Mouse (Mus musculus) midbrain, embryonic 12.5 days (tissue): ENCODE results near the gene Hmcn1. TPM values are rescaled to one million over a fixed set of nuclear protein-coding genes. Genes with fewer than 3 reads are reported as not detected.
A peak's percentile ranks its signal among the peaks of the same experiment; 100 is the strongest.

Source experiments
- ATAC-seq: fragments of 200-750 bp; cut with Nextera tagmentation; 2 replicates; pipeline ENCODE4 v1.8.0; 2017; ENCODE audit warnings: low read depth, moderate TSS enrichment, moderate library complexity; ENCODE audit not compliant: low FRiP score
- H3K27ac ChIP-seq: fragments of 300-500 bp; sonication (generic); replicated peaks from 2 replicates; pipeline ENCODE4 v1.5.1; 2016; ENCODE audit warnings: mild to moderate bottlenecking
- H3K27me3 ChIP-seq: fragments of 300-500 bp; sonication (generic); 2 replicates; pipeline ENCODE4 v1.6.1; 2016; ENCODE audit warnings: mild to moderate bottlenecking
- H3K36me3 ChIP-seq: fragments of 300-500 bp; sonication (generic); 2 replicates; pipeline ENCODE4 v1.6.1; 2016
- H3K4me1 ChIP-seq: fragments of 300-500 bp; sonication (generic); 2 replicates; pipeline ENCODE4 v1.6.1; 2016
- H3K4me2 ChIP-seq: fragments of 300-500 bp; sonication (generic); replicated peaks from 2 replicates; pipeline ENCODE4 v1.6.1; 2016; ENCODE audit warnings: mild to moderate bottlenecking, moderate library complexity
- H3K4me3 ChIP-seq: fragments of 300-500 bp; sonication (generic); 2 replicates; pipeline ENCODE4 v1.5.1; 2016; ENCODE audit warnings: mild to moderate bottlenecking
- H3K9ac ChIP-seq: fragments of 300-500 bp; sonication (generic); replicated peaks from 2 replicates; pipeline ENCODE4 v1.6.1; 2016; ENCODE audit warnings: mild to moderate bottlenecking, moderate library complexity
- H3K9me3 ChIP-seq: fragments of 300-500 bp; sonication (generic); 2 replicates; pipeline ENCODE4 v1.6.1; 2016; ENCODE audit warnings: mild to moderate bottlenecking
- WGBS: fragments of 180-500 bp; shearing (Covaris S2); methylation state at CpG from one replicate; pipeline ENCODE4 v1.1.7; 2016; 5-methylcytosine and 5-hydroxymethylcytosine counted together
- polyA plus RNA-seq: library from polyadenylated mRNA; unstranded; fragments of >200 nt; fragmentation: Nextera tagmentation; extraction: Ambion mirVana; gene quantifications from 2 replicates; pipeline ENCODE4 v1.2.1, GENCODE M21; 2016

The Hmcn1 gene
- polyA plus RNA-seq, 1 experiment from 2014 or later = 6.5 TPM

DNA sequence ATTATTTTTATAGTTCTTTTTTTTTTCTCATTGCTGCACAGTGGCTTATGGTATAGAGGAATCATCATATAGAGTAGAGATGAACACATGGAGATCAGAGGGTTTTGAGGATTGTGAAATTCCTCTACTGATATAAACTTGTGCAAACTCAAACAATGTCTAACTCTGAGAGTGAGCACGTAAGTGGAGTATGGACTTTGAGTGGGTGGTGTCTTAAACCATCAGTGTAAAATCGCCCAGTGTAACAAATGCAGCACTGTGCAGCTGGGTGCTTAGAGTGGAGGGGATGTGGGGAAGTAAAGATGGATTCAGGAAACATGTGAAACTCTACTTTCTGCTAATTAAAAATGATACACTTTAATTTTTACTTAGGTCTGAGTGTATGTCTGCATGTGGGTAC is 408.8 kb downstream of the Hmcn1 start:
- ATAC-seq = no peak
- H3K27ac ChIP-seq = no peak overlapping the region
- H3K4me1 ChIP-seq = peaks cover 6% of the 10 kb centered on the region
- H3K9ac ChIP-seq = no peak overlapping the region
- H3K4me2 ChIP-seq = no peak overlapping the region
- peaks cover 10% of the 10 kb centered on the region for H3K27me3 ChIP-seq
- no peaks in the 10 kb centered on the region for H3K9me3 ChIP-seq
- no peaks in the 10 kb centered on the region for H3K36me3 ChIP-seq
- no peak overlapping the region for H3K4me3 ChIP-seq
- WGBS = 88% methylated on average over 2 of the region's 2 CpGs

DNA sequence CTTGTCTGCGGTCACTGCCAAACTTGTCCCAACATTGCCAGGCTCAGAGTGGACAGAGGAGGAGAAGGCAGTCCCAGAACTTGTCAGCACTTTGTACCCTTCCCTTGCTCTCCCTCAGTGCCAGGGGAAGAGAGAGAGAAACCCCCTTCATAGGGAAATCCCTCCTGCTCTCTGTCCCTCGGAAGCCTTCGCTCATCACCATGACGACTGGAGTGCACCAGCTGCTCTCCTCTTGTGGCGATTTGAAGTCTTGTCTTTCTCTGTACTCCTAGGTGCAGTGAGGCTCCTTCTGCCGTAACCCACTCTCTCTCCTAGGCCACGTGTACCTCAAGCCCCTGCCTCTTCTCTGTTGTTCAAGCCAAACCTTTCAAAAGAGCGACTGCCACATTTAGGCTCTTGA is 409.5 kb downstream of the Hmcn1 start:
- Histone ChIP-seq H3K27me3 (peaks cover 10% of the 10 kb centered on the region), H3K4me1 (peaks cover 6% of the 10 kb centered on the region), H3K9ac (no peak overlapping the region), H3K36me3 (no peaks in the 10 kb centered on the region), H3K4me3 (no peak overlapping the region), H3K4me2 (peak overlapping the region; percentile 26), H3K27ac (no peak overlapping the region), H3K9me3 (no peaks in the 10 kb centered on the region)
- WGBS = 28% methylated on average over 8 of the region's 8 CpGs
- ATAC-seq = peak; percentile 84

GRCm38 (mm10) chr1:150580561-150580960 is 412.7 kb downstream of the Hmcn1 start:
- peaks cover 6% of the 10 kb centered on the region for H3K4me1 ChIP-seq
- no peak overlapping the region for H3K4me2 ChIP-seq
- H3K36me3 ChIP-seq = no peaks in the 10 kb centered on the region
- H3K4me3 ChIP-seq = no peak overlapping the region
- ATAC-seq = no peak
- H3K9me3 ChIP-seq = no peaks in the 10 kb centered on the region
- H3K27ac ChIP-seq = no peak overlapping the region
- peaks cover 10% of the 10 kb centered on the region for H3K27me3 ChIP-seq
- H3K9ac ChIP-seq = no peak overlapping the region
- 93% methylated on average over 7 of the region's 7 CpGs for WGBS

GRCm38 (mm10) chr1:150573407-150573806 is 419.8 kb downstream of the Hmcn1 start:
- Histone ChIP-seq H3K4me1 (no peaks in the 10 kb centered on the region; the same call in 1 of the 2 replicates), H3K9me3 (no peaks in the 10 kb centered on the region), H3K4me2 (no peak overlapping the region), H3K4me3 (no peak overlapping the region), H3K36me3 (no peaks in the 10 kb centered on the region), H3K27me3 (no peaks in the 10 kb centered on the region), H3K9ac (no peak overlapping the region), H3K27ac (no peak overlapping the region)
- no peak for ATAC-seq
- WGBS = 94% methylated on average over 8 of the region's 8 CpGs

GRCm38 (mm10) chr1:150570562-150571156 is 422.6 kb downstream of the Hmcn1 start:
- no peaks in the 10 kb centered on the region for H3K27me3 ChIP-seq
- H3K9ac ChIP-seq = no peak overlapping the region
- H3K4me3 ChIP-seq = no peak overlapping the region
- WGBS = 11% methylated on average over 4 of the region's 4 CpGs
- ATAC-seq = peak; percentile 80
- no peaks in the 10 kb centered on the region; the same call in 1 of the 2 replicates for H3K4me1 ChIP-seq
- H3K4me2 ChIP-seq = no peak overlapping the region
- no peak overlapping the region for H3K27ac ChIP-seq
- no peaks in the 10 kb centered on the region for H3K36me3 ChIP-seq
- H3K9me3 ChIP-seq = no peaks in the 10 kb centered on the region

GRCm38 (mm10) chr1:150569820-150570543 is 423.3 kb downstream of the Hmcn1 start:
- Histone ChIP-seq H3K4me2 (no peak overlapping the region), H3K27me3 (no peaks in the 10 kb centered on the region), H3K4me1 (no peaks in the 10 kb centered on the region; the same call in 1 of the 2 replicates), H3K36me3 (no peaks in the 10 kb centered on the region), H3K9me3 (no peaks in the 10 kb centered on the region), H3K4me3 (no peak overlapping the region), H3K9ac (no peak overlapping the region), H3K27ac (no peak overlapping the region)
- WGBS = 62% methylated on average over 5 of the region's 5 CpGs
- ATAC-seq = peak; percentile 59

- Histone ChIP-seq H3K9ac (no peak overlapping the region), H3K4me2 (no peak overlapping the region), H3K27ac (no peak overlapping the region), H3K36me3 (no peaks in the 10 kb centered on the region), H3K9me3 (no peaks in the 10 kb centered on the region), H3K27me3 (no peaks in the 10 kb centered on the region), H3K4me1 (no peaks in the 10 kb centered on the region; the same call in 1 of the 2 replicates), H3K4me3 (no peak overlapping the region)
- WGBS = 73% methylated on average over 4 of the region's 4 CpGs
- no peak for ATAC-seq
Measured at GRCm38 (mm10) chr1:150566287-150566686, 426.9 kb downstream of the Hmcn1 start.

- Histone ChIP-seq H3K4me3 (no peak overlapping the region), H3K9me3 (no peaks in the 10 kb centered on the region), H3K36me3 (no peaks in the 10 kb centered on the region), H3K9ac (no peak overlapping the region), H3K4me2 (no peak overlapping the region), H3K4me1 (no peaks in the 10 kb centered on the region), H3K27ac (no peak overlapping the region), H3K27me3 (no peaks in the 10 kb centered on the region)
- no peak for ATAC-seq
- 79% methylated on average over 3 of the region's 3 CpGs for WGBS
Measured at GRCm38 (mm10) chr1:150556621-150557020, 436.6 kb downstream of the Hmcn1 start.

- no peak overlapping the region for H3K4me2 ChIP-seq
- no peaks in the 10 kb centered on the region for H3K36me3 ChIP-seq
- no peaks in the 10 kb centered on the region for H3K9me3 ChIP-seq
- WGBS = 78% methylated on average over 1 of the region's 1 CpGs
- no peak overlapping the region for H3K9ac ChIP-seq
- no peak overlapping the region for H3K4me3 ChIP-seq
- no peaks in the 10 kb centered on the region for H3K27me3 ChIP-seq
- ATAC-seq = no peak
- no peak overlapping the region for H3K27ac ChIP-seq
- H3K4me1 ChIP-seq = no peaks in the 10 kb centered on the region
Measured at GRCm38 (mm10) chr1:150551390-150551789, 441.8 kb downstream of the Hmcn1 start.

DNA sequence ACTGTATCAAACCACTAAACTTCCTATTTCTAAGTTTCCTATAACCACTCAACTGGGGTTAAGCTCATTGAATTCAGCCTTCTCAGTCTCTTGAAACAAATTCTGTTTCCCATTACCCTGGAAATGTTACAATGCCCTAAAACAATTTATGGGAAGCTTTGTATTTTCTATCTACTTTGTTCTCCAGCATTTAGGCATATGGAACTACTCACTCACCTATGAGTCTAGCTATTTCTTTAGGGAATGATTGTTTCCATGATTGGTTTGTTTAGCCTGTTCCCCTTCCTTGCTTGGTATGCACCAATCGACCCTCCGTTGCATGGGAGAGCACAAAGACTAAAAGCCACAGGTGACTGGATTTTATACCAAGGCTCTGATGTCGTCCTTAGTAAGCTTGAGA is 446.8 kb downstream of the Hmcn1 start:
- H3K4me2 ChIP-seq = no peak overlapping the region
- no peak overlapping the region for H3K27ac ChIP-seq
- H3K9me3 ChIP-seq = no peaks in the 10 kb centered on the region
- no peaks in the 10 kb centered on the region for H3K36me3 ChIP-seq
- H3K4me1 ChIP-seq = no peaks in the 10 kb centered on the region
- H3K9ac ChIP-seq = no peak overlapping the region
- H3K27me3 ChIP-seq = no peaks in the 10 kb centered on the region
- WGBS = 70% methylated on average over 3 of the region's 3 CpGs
- no peak overlapping the region for H3K4me3 ChIP-seq
- no peak for ATAC-seq

DNA sequence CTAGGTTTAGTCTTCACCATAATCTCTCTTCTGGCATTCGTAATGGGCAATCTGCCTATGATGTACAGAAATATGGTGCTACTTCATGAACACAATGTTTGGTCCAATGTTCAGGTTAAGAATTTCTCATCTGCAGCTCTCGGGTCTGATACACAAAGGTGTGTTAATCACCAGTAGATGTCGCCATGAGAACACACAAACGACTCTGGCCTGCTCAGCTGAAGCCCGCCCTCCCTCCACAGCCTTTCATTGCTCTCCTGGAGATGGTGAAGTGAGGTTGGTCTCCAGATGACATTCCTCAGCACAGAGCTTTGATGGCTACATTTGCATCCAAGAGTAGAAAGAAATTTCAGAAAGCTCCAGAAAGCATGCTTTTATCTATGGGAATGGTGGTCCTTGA is 453.0 kb downstream of the Hmcn1 start:
- Histone ChIP-seq H3K9ac (no peak overlapping the region), H3K27me3 (no peaks in the 10 kb centered on the region), H3K4me3 (no peak overlapping the region), H3K36me3 (no peaks in the 10 kb centered on the region), H3K9me3 (no peaks in the 10 kb centered on the region), H3K4me1 (peaks cover 10% of the 10 kb centered on the region), H3K27ac (no peak overlapping the region), H3K4me2 (no peak overlapping the region)
- ATAC-seq = peak; percentile 88
- 9% methylated on average over 5 of the region's 5 CpGs for WGBS

- Histone ChIP-seq H3K4me1 (peaks cover 10% of the 10 kb centered on the region), H3K27me3 (no peaks in the 10 kb centered on the region), H3K9ac (no peak overlapping the region), H3K9me3 (no peaks in the 10 kb centered on the region), H3K36me3 (no peaks in the 10 kb centered on the region), H3K4me2 (no peak overlapping the region), H3K27ac (no peak overlapping the region), H3K4me3 (no peak overlapping the region)
- WGBS = 78% methylated on average over 6 of the region's 6 CpGs
- ATAC-seq = no peak
Measured at GRCm38 (mm10) chr1:150537410-150538128, 455.7 kb downstream of the Hmcn1 start.
